Mouse (Mus musculus): ENCODE measurements around the gene Csta1. TPM values are rescaled to one million over a fixed set of nuclear protein-coding genes. Genes with fewer than 3 reads are reported as not detected.
"Not testable (repeated sequence)": the region's sequence is repeated elsewhere in the genome, so short reads cannot be mapped to it uniquely, and the experiment has no call there.

Csta1 gene
- not detected for total RNA-seq (2021)
- long read RNA-seq, experiment 1, result 0 reads
- long read RNA-seq, experiment 2, result 0 reads

DNA sequence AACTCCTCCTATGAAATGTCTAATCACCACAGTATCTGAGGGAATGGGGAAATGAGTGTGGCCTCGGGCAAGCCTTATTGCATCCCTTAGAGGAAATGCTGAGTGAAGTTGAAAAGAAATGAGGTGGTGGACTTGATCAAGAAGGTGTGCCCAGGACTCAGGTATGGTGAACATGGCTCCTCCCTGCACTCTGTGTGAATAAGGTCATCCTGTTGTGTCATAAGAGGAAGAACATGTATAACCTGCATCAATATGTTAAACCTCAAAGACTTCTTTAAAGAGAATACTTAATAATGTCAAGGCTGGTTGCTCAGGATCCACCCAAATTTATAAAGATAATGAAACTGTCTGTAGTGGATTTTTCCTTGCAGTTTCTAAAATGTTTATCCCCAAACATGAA, at the start of gene Csta1:
Gene Csta1 (minus strand): TSS at position 101 of the 400 bp plus-strand sequence.
- no peak for DNase-seq
- intact Hi-C loops (cut with DNase I; ENCODE audit: low total_unique reads), result no loop called here

DNA sequence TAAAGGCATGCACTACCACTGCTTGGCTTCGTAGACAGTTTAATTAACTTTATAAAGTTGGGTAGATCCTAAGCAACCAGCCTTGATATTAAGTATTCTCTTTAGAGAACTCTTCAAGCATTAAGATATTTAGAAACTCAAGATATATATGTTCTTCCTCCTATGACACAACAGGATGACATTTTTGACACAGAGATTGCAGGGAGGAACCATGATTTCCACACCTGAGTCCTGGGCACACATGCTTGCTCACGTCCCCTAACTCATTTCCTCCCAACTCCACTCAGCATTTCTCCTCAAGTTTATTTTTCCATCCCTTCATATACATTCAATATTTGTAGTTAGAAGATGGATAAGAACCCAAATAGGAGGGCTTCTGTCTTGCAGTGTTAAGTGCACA, 48.9 kb upstream of the Csta1 start:
- intact Hi-C loops (cut with DNase I; ENCODE audit: low total_unique reads), result no loop called here
- no peak for DNase-seq

DNA sequence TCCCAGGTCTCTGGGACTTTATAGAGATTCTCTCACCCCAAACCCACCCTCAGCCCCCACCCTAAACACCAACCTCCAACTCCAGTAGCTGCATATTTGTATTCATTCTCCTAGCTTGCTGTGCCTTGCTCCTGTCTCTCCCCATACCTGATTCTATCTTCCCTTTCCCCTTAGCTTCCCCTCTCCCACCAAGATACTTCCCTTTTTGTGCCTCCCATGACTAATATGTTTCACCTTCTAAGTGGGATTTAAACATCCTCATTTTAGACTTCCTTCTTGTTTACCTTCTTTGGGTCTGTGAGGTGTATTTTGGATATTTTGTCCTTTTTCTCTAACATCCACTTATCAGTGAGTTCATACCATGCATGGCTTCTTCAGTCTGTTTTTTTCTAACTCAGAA, 45.1 kb upstream of the Csta1 start:
- DNase-seq, result no peak
- intact Hi-C loops (cut with DNase I; ENCODE audit: low total_unique reads), result no loop called here

DNA sequence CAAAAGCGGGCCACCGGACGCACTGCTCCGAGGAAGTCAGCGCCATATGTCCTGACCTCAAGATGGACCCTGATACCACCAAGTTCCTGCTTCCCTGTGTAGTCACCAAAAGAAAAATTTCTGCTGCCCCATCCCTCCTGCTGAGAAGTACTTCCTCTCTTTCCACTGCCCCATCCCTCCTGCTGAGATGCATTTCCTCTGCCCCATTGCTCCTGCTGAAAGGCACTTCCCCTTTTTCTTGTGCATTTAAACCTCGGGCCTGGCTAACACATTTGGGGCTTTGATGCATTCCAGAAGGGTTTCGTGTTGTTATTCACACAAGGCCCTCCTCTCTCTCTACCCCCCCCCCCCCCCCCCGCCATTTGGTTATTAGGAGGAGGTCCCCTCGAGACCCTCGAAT, 36.8 kb upstream of the Csta1 start:
- intact Hi-C loops (cut with DNase I; ENCODE audit: low total_unique reads); DNase-seq: not testable (repeated sequence)

DNA sequence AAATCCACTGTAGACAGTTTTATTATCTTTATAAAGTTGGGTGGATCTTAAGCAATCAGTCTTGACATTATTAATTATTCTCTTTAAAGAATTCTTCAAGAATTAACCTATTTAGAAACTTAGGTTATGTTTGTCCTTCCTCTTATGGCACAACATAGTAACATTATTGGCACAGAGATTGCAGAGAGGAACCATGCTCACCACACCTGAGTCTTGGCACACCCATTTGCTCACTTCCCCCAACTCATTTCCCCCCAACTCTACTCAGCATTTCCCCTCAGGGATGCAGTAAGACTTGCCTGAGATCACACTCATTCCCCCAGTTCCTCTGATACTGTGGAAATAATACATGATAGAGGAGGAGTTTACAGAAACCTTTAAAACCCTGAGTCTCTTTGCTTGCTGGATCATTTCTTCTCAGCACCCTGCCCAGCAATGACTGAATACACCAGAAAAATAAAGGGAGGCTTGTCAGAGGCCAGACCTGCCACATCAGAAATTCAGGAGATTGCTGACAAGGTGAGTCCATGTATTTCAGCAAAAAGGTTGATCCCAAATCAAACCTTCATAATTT, 25.4 kb upstream of the Csta1 start, which contains the start of gene Stfa2l1:
Gene Stfa2l1 (plus strand): TSS at position 410 of the 574 bp plus-strand sequence.
- DNase-seq, result no peak
- intact Hi-C loops (cut with DNase I; ENCODE audit: low total_unique reads), result no loop called here

DNA sequence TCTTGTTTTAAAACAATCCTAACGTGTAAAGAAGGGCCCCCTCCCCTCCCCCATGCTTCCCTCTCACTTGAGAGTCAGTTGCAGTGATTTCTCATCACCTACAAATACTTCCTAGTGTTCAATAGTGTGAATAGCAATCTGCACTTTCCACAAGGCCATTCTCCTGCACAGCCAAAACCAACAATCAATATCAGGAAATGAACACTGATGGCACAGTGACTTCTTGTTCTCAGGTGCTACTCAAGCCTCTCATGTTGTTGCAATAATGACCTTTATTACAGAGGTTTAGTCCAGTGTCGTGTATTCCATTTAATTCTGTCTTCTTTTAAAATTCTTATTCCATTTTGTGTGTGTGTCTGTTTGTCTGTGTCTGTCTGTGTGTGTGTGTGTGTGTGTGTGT, 7.2 kb upstream of the Csta1 start:
- no peak for DNase-seq
- intact Hi-C loops (cut with DNase I; ENCODE audit: low total_unique reads), result no loop called here

DNA sequence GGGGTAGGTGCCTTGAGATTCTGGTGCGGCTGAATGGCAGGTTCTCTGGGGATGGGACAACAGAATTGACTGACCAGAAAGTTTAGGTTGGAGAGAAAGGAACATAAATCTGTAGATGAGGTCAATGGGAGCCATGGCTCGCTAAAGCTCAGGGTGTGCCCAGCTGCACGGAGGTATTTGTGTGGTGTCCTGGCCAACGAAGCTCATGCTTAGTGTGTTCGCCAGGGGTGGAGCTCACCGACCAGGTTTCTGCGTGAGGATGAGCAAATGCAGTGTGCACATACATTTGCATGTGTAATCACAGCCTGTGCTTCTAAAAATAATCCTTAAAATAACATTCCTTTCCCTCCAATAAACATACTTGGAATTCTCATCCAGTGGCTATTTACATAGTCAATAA, 2.9 kb downstream of the Csta1 start:
- intact Hi-C loops (cut with DNase I; ENCODE audit: low total_unique reads), result no loop called here
- DNase-seq, result no peak

DNA sequence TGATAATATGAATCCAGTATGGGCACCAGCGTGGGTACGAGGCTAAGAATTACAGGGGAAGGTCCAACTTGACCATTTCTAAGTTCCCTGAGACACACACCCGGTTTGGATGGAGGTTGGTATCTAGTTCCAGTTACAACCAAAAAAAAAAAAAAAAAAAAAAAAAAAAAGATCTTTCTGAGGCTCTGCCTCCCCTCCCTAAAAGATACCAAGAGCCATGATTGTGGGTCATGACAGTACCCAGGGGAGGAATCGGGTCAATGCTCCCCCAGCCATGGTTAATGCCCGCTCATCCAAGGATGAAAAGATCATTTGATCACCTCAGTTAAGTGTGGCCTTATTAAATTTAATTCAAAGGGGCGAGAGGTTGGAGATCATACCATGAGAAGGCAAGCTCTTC, 15.3 kb downstream of the Csta1 start:
- intact Hi-C loops (cut with DNase I; ENCODE audit: low total_unique reads), result not testable (repeated sequence)

DNA sequence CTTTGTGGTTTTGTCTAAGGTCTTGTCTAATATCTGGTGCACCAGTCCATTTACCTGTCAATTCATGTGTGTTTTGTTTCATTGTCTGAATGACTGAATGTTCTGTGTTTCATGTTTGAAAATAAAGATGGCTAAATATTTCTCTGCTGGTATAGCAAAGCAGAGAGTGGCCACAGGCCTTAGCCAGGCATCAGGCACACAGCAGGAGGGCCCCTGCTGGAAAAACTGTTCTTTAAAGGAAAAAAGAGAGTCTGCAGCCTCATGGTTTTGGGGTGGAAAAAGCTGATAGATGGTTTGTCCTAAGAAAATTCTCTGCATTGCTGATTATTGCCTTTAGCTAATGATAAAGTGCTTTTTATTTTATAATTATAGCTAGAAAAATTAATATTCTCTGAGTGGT, 19.6 kb downstream of the Csta1 start:
- intact Hi-C loops (cut with DNase I; ENCODE audit: low total_unique reads); DNase-seq: not testable (repeated sequence)

More for the DNA sequence above, 15.3 kb downstream of the Csta1 start:
- not testable (repeated sequence) for DNase-seq

DNA sequence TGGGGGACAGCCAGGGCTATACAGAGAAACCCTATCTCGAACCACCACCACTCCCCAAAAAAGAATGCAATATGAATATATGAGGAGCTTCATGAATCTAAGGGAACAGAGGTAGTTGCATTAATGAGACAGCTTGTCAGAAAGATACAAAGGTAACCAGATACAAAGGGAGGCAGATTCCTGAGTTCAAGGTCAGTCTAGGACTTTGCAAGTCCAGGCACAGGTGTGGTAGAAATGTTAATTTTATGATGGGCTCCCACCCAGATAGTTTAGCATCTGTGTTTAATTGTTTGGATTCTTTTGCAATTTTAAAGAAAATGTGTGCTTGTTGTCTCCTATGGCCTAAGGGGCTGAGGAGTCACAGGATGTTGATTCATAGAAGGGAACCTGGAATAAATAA, 28.8 kb downstream of the Csta1 start:
- DNase-seq, result no peak
- intact Hi-C loops (cut with DNase I; ENCODE audit: low total_unique reads), result no loop called here

DNA sequence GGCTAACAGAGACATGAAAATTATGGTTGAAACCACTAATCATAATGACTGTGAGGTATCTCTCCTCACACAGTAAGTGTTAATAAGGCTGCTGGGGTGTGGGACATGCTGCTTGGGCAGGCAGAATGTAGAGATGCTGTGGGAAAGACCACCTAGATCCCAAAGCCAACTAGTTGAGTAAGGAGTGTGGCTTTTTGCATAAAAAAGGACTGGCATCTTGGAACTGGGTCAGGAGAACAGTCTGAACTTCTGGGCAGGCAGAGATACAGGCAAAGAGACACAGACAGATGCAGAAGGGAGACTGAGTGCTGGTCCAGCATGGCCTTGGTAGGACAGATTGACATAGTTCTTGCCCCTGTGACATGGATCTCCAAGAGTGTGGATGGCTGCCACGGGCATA, 29.5 kb downstream of the Csta1 start:
- DNase-seq, result no peak
- intact Hi-C loops (cut with DNase I; ENCODE audit: low total_unique reads), result no loop called here

DNA sequence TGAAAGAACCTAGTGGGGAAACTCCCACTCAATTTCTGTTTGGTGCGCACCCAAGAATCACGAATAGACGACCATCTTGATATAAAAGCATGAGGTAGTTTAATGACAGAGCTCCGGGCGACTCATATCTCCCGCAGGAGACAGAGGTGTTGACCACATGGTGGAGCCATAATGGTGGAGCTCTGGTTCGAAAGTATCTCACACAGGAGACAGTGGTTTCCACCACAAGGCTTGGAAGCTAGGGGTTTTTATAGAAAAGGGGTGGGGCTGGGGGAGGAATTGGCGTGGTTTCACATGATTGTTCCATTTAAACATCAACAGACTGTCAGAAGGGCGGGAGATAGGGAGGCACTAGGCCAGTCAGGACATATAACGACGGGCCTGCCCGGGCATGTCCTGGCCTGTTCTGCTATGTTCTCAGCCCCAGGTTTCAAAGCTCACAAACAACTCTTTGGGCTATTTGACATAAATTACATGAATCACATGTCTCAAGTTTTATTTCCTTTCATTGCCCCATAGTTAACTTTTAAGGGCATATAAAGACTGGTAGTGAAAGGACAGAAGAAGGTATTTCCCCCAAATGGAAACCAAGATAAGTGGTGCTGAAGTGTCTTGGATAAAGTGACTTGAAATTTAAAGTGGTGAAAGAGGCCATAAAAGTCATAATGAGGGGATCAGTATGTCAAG, 33.1 kb downstream of the Csta1 start:
- DNase-seq; intact Hi-C loops (cut with DNase I; ENCODE audit: low total_unique reads): not testable (repeated sequence)

DNA sequence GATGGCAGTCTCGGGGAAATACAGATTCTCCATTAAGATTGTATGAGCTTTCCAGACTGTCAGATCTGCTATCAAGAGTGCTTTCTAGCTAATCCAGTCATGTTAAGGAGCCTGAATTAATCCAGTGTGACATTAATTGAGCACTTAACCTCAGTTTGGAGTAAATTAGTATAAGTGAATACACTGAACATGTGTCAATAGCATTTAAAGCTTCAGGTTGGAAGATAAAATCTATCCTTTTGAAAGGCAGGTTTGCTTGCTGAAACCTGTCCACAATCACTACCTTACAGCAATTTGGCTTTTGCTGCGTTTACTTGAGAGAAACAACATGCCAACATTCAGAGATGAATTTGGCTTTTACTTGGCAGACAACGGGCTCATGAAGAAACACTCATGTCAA, 37.0 kb downstream of the Csta1 start:
- intact Hi-C loops (cut with DNase I; ENCODE audit: low total_unique reads), result no loop called here
- DNase-seq, result no peak

DNA sequence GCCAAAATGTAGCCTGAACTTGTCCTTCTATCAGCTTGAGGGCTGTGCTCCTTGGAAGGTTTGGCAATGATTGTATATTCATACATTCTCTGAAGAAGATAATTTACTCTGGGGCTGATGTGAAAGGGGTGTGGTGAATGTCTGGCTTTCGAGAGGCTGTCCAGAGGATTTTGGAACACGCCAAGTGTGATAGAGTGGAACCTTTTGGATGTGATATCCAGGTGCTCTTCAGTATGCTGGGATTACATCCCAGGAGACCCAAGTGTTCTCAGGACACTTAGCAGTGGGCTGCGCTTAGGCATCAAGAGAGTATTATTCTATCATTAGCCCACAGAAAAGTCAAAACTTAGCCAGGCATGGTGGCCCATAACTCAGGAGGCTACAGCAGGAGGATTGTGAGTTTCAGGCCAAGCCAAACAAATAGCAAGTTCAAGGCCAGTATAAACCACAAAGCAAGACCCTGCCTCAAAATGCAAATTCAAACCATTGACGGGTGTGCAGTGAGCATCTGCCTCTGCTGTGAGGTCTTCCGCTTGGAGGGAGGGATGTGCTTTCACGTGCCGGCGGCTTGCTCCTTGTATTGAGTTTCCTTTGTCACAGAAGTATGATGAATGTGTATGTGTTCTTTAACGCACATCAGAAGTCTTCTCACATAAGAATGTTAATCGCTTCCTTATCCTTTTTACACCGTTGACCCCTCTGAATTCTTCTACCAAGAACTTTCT, 40.1 kb downstream of the Csta1 start:
- intact Hi-C loops (cut with DNase I; ENCODE audit: low total_unique reads), result no loop called here
- DNase-seq, result no peak

DNA sequence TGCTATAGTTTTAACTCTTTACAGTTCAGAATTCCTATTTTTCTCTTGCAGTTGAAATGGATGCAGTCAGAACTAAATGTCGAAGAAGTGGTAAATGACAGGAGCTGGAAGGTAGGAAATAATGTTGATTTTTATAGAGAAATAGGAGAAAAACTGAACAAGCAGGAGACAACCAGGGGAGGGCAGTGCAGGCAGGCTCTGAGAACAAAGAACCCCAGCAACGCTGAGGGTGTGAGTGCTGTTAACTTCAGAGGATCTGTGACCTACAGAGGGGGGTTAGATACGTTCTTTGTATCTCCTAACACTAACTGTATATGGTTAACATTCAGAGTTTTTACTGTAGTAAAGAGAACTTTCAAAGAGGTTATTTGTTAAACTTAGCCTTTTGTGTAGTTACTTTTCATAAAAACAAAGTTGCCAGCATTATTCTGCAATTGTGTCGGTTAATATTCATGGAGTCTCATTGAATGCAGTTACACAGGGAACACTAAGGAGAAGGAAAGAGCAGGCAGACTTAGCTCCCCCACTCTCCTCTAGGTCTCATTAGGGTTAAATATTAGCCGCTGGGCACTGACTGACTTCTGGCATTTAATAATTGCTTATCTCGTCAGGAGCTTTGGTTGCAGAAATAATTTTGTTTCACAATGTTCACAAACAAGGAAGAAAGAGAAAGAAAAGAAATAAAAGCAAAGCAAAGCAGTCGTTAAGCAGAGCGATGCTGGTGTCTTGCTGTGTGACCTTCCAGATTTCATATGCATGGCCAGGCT, 41.0 kb downstream of the Csta1 start:
- DNase-seq, result no peak
- intact Hi-C loops (cut with DNase I; ENCODE audit: low total_unique reads), result no loop called here

DNA sequence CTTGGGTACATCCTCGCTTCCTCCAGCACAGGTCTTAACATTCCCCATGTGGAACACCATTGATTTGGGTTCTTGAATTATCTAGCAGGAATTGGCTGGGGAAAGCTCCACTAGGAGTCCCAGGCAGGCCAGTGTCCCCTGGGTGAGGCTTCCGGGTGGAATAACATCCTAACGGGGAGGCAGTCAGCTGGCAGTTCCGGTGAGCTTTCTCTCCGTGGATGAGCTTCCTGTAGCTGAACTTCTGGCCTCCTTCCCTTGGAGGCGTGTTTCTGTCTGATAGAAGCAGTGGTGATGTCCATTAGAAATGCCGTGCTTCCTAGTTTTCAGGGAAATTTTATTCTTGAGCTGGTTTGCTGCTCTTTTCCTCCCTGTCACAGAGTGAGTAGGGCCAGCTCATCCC, 42.0 kb downstream of the Csta1 start:
- DNase-seq, result no peak
- intact Hi-C loops (cut with DNase I; ENCODE audit: low total_unique reads), result no loop called here

DNA sequence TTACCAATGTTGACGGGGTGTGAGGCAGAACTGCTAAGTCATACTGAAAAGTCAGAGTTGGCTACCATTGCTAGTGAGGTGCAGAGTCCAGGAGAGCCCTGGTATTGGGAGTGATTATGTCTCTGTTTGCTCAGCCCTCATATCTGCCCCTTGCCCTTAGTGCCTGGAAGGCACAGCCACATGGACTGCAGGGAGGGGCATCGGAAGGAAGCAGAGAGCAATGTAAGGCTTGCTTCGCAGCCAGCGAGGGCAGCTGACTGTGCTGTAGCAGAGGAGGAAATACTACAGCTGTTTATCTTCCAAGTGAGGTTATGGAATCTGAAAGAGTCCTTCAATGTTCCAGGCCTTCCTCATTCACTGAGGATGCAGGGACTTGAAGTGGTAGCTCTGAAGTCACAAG, 43.2 kb downstream of the Csta1 start:
- DNase-seq, result no peak
- intact Hi-C loops (cut with DNase I; ENCODE audit: low total_unique reads), result no loop called here

DNA sequence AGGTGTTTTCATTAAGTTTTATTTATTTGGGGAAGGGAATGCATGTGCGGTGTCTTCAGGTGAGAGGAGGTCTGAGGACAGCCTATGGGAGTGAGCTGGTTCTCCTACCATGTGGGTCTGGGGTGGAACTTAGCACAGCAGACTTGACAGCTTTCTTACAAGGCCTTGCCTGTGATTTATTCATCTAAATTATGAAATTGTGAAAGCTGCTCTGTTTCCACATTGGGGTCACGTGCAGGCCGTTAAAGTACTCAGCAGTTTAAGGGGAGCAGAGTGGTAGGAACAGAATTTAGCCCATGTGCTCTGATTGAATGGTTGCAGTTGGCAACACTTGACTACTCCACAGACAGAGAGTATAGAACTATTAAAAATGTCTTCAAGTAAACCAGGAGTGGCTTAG, 51.1 kb downstream of the Csta1 start:
- DNase-seq, result no peak
- intact Hi-C loops (cut with DNase I; ENCODE audit: low total_unique reads), result no loop called here

DNA sequence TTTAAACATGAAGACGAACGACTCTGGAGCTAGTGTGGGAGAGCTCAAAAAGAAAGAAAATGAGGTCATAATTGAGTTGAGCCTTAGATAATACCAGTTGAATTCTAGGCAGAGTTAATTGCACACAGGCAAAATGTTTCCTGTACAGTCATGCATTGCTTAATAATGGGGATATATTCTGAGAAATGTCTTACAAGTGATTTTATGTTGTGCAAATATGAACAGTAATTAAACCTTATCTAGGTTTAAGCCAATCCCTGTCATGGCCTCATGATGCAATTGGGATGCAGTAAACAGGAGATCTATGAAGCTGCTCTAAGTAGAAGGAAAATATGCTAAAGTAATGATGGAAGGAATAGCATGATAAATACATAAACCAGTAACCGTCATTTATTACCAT, 56.3 kb downstream of the Csta1 start:
- intact Hi-C loops (cut with DNase I; ENCODE audit: low total_unique reads), result no loop called here
- no peak for DNase-seq

DNA sequence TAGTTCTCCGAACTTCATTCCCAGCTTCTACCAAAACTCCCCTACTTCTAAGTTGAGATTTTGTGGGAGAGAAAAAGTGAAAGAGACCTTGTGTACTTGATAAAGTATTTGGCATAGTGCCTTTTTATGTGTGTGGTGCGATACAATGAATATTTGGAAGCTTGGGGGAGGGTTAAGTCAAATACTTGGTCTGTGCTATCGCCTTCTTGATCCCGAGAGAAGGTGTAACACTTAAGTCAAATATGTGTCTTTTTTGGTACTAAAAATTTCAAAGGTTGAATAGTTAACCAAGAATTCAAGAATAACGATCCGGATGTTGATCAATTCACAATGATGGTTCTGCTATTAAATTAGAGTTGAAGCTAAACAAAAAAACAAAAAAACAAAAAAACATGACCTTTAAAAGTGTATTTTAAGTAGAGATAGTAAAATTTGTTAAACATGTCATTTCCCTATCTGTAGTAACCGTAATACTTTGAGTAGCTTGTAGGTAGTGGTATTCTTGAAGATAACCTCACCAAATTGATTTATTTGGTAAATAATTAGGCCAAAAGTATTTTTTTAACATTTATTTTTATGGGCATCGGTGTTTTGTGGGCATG, 58.5 kb downstream of the Csta1 start:
- DNase-seq, result no peak
- intact Hi-C loops (cut with DNase I; ENCODE audit: low total_unique reads), result no loop called here
